9 mouse cellular contexts compared by ENCODE assay signal in the genomic region with DNA sequence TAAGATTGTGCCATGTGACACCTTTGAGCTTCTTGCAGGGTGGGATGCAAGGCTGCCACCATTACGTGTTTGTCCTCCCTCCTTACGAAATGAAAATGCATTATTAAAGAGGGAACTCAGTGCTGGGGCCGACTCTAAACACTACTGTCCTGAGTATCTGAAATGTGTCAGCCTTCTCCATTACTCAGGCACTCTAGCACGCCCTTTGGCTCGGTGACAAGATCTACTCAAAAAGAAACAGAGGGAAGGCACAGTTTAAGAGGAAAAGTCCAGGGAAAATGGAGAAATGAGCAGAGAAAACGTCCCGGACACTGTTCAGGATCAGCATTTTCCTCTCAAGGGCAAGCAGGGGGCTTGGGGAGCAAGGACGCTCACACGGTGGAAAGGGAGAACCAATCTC. TPM values are rescaled to one million over a fixed set of nuclear protein-coding genes. Genes with fewer than 3 reads are reported as not detected.
DNase-seq lines count a peak whose midpoint lies in the region; ATAC-seq lines count a peak whose summit lies in the region.
"Had no signal": no experiment of that assay in that cellular context is flagged by ENCODE, and none has a peak within 500 bp of the region (broad histone marks: within the 10 kb centered on the region; RNA-seq: fewer than 3 reads in every experiment).

No protein-coding gene starts in this region.

- H3K9me3 ChIP-seq in kidney, embryonic 14.5 days (ENCODE audit: control insufficient read depth, low read length): no peaks in the 10 kb centered on the region
- H3K9me3 ChIP-seq in heart, embryonic 15.5 days (replicated peaks): no peaks in the 10 kb centered on the region

- no peak overlapping the region for H3K27ac ChIP-seq in kidney, embryonic 14.5 days (ENCODE audit: low read depth, low read length)
- peak overlapping the region; percentile 46 for H3K27ac ChIP-seq in heart, embryonic 15.5 days

- 37% methylated on average over 9 of the region's 9 CpGs for WGBS in kidney, embryonic 14.5 days
- 39% methylated on average over 9 of the region's 9 CpGs for WGBS in heart, embryonic 15.5 days

- H3K4me1 ChIP-seq in kidney, embryonic 14.5 days (ENCODE audit: control insufficient read depth, insufficient read depth, low read length): peaks cover 16% of the 10 kb centered on the region
- peaks cover 34% of the 10 kb centered on the region for H3K4me1 ChIP-seq in heart, embryonic 15.5 days (replicated peaks)

- ATAC-seq in kidney, embryonic 14.5 days (ENCODE audit: low FRiP score, low TSS enrichment): no peak
- ATAC-seq in heart, embryonic 15.5 days (replicated peaks; ENCODE audit: insufficient number of reproducible peaks, insufficient read depth, low FRiP score, low read depth): no peak

- no peak overlapping the region for H3K4me3 ChIP-seq in kidney, embryonic 14.5 days (ENCODE audit: low read length)
- no peak overlapping the region for H3K4me3 ChIP-seq in heart, embryonic 15.5 days

- no peak overlapping the region; the same call in 1 of the 2 replicates for H3K9ac ChIP-seq in kidney, embryonic 14.5 days (ENCODE audit: low read depth, low read length)
- H3K9ac ChIP-seq in heart, embryonic 15.5 days: 0 out of 2 replicates have a peak overlapping the region, but pooled peaks have one; percentile 13

- H3K27me3 ChIP-seq in kidney, embryonic 14.5 days (ENCODE audit: control insufficient read depth, insufficient read depth, low read length): no peaks in the 10 kb centered on the region
- H3K27me3 ChIP-seq in heart, embryonic 15.5 days: no peaks in the 10 kb centered on the region

- no peak overlapping the region for H3K4me2 ChIP-seq in kidney, embryonic 14.5 days (replicated peaks; ENCODE audit: low read depth, low read length)
- peak overlapping the region; percentile 21 for H3K4me2 ChIP-seq in heart, embryonic 15.5 days

- H3K36me3 ChIP-seq in kidney, embryonic 14.5 days (ENCODE audit: control insufficient read depth, insufficient read depth, low read length): 0 out of 2 replicates have a peak, but pooled peaks cover 2% of the 10 kb centered on the region
- H3K36me3 ChIP-seq in heart, embryonic 15.5 days: no peaks in the 10 kb centered on the region

- peak; percentile 30 for DNase-seq in kidney, postnatal 10 days
- peak; percentile 86 for DNase-seq in NIH3T3 (ENCODE audit: low read depth)
- peak; percentile 64 for DNase-seq in lung, postnatal 10 days
- DNase-seq in cerebellum, adult 8-10 months: no peak
- no peak for DNase-seq in right cerebral cortex, adult 2 months (ENCODE audit: low spot score in 2 of 2)
- DNase-seq: right cerebral cortex, postnatal 25 days; thymus, postnatal 4 days had no signal

RNA-seq across cellular contexts. Expression of a gene that starts 40.3 kb away (rescaled TPM):
- polyA plus RNA-seq in kidney, embryonic 14.5 days (2014; fragmentation: Nextera tagmentation; extraction: Ambion mirVana): 5.0 and 9.7 TPM in 2 replicates
- 12.0 and 12.7 TPM in 2 replicates for polyA plus RNA-seq in heart, embryonic 15.5 days (2015; fragmentation: Nextera tagmentation; extraction: Ambion mirVana)

Comparison
In these comparisons a context has a peak if more than half of its experiments do, and no peak if none do; other contexts are left out.
1. DNase-seq: peak in kidney, postnatal 10 days (single experiment), NIH3T3 (single experiment) and lung, postnatal 10 days (single experiment); none in cerebellum, adult 8-10 months (single experiment) and right cerebral cortex, adult 2 months (0 of 2).